8 mouse cellular contexts compared by ENCODE assay signal in genomic region chr15:97672211-97672765, GRCm38 (mm10). TPM values are rescaled to one million over a fixed set of nuclear protein-coding genes. Genes with fewer than 3 reads are reported as not detected.
DNase-seq lines count a peak whose midpoint lies in the region; ATAC-seq and TF ChIP-seq lines count a peak whose summit lies in the region.

No protein-coding gene starts in this region.

- H3K27ac ChIP-seq in heart, adult 2 months, result no peak overlapping the region
- peak overlapping the region; percentile 84 for H3K27ac ChIP-seq in hindbrain, embryonic 16.5 days (ENCODE audit: low read depth, low read length)
- H3K27ac ChIP-seq in midbrain, embryonic 10.5 days (replicated peaks), result peak overlapping the region; percentile 46; the same call in 1 of the 2 replicates

- intact Hi-C loops in heart, adult 2 months (cut with DNase I), result no loop called here

- H3K4me1 ChIP-seq in heart, adult 2 months (ENCODE audit: control insufficient read depth, insufficient read depth, low read length), result peaks cover 4% of the 10 kb centered on the region; the same call in 1 of the 2 replicates
- peaks cover 13% of the 10 kb centered on the region for H3K4me1 ChIP-seq in hindbrain, embryonic 16.5 days (ENCODE audit: control insufficient read depth, insufficient read depth, low read depth, low read length)
- H3K4me1 ChIP-seq in midbrain, embryonic 10.5 days, result peaks cover 36% of the 10 kb centered on the region

- H3K9ac ChIP-seq in heart, adult 2 months (ENCODE audit: low read depth, low read length), result no peak overlapping the region
- H3K9ac ChIP-seq in hindbrain, embryonic 16.5 days (ENCODE audit: low read depth, low read length), result 0 out of 2 replicates have a peak overlapping the region, but pooled peaks have one; percentile 13

- TF ChIP-seq POLR2A in heart, adult 2 months (IDR thresholded peaks at IDR 0.05; ENCODE audit: insufficient read depth, low read depth, low read length), result no peak

- H3K36me3 ChIP-seq in heart, adult 2 months (ENCODE audit: control insufficient read depth, insufficient read depth, low read length), result no peaks in the 10 kb centered on the region
- peaks cover 18% of the 10 kb centered on the region for H3K36me3 ChIP-seq in hindbrain, embryonic 16.5 days (ENCODE audit: control insufficient read depth, insufficient read depth, low read length)
- H3K36me3 ChIP-seq in midbrain, embryonic 10.5 days, result peaks cover 61% of the 10 kb centered on the region

- H3K4me3 ChIP-seq in heart, adult 2 months, result no peak overlapping the region
- no peak overlapping the region for H3K4me3 ChIP-seq in hindbrain, embryonic 16.5 days (ENCODE audit: low read length)
- no peak overlapping the region for H3K4me3 ChIP-seq in midbrain, embryonic 10.5 days

- H3K27me3 ChIP-seq in heart, adult 2 months (ENCODE audit: control insufficient read depth, insufficient read depth, low read length), result no peaks in the 10 kb centered on the region
- no peaks in the 10 kb centered on the region for H3K27me3 ChIP-seq in hindbrain, embryonic 16.5 days (replicated peaks; ENCODE audit: control insufficient read depth, insufficient read depth, low read length)
- H3K27me3 ChIP-seq in midbrain, embryonic 10.5 days (ENCODE audit: low read depth, poor library complexity, severe bottlenecking), result no peaks in the 10 kb centered on the region

- WGBS in heart, adult 2 months, result 79% methylated on average over 9 of the region's 9 CpGs
- WGBS in hindbrain, embryonic 16.5 days, result 29% methylated on average over 9 of the region's 9 CpGs
- WGBS in midbrain, embryonic 10.5 days, result 73% methylated on average over 9 of the region's 9 CpGs

- peak; percentile 92 for ATAC-seq in hindbrain, embryonic 16.5 days

- 0 out of 2 replicates have a peak overlapping the region, but pooled peaks have one; percentile 2 for H3K4me2 ChIP-seq in hindbrain, embryonic 16.5 days (ENCODE audit: low read length)

- DNase-seq in heart, adult 11 months, result peak; percentile 93
- DNase-seq in heart, adult 2 months, result no peak
- DNase-seq in cerebellum, postnatal 25 days, result peak; percentile 73 to 77
- no peak for DNase-seq in midbrain, embryonic 10.5 days (ENCODE audit: low spot score)
- no peak for DNase-seq in T-cell, adult 2 months (ENCODE audit: low spot score)
- DNase-seq in lung, adult 18-20 months, result no peak
- DNase-seq in ovary, postnatal 14 days (ENCODE audit: low spot score), result no peak

- H3K79me2 ChIP-seq in heart, adult 2 months (replicated peaks; ENCODE audit: control insufficient read depth, insufficient read depth, low read length), result no peaks in the 10 kb centered on the region

- no peak for TF ChIP-seq CTCF in heart, adult 2 months (IDR thresholded peaks at IDR 0.05)

- TF ChIP-seq EP300 in heart, adult 2 months (IDR thresholded peaks at IDR 0.05; ENCODE audit: insufficient read depth, low read depth, low read length), result no peak

- no peaks in the 10 kb centered on the region for H3K9me3 ChIP-seq in hindbrain, embryonic 16.5 days (ENCODE audit: control insufficient read depth, low read length)
- H3K9me3 ChIP-seq in midbrain, embryonic 10.5 days (replicated peaks), result no peaks in the 10 kb centered on the region

RNA-seq across cellular contexts. Expression of gene Rpap3, which starts 33.3 kb away (rescaled TPM):
- 10 to 100 TPM; 12.7 to 14.2 TPM for total RNA-seq in heart, adult 2 months (2021)
- polyA plus RNA-seq in heart, adult 2 months (2012; rRNA removed), result 4.4 and 7.4 TPM in 2 replicates
- 32.8 and 33.8 TPM in 2 replicates for polyA plus RNA-seq in hindbrain, embryonic 16.5 days (2015; fragmentation: Nextera tagmentation; extraction: Ambion mirVana)
- polyA plus RNA-seq in midbrain, embryonic 10.5 days (2016; fragmentation: Nextera tagmentation; extraction: Ambion mirVana), result 40.4 and 41.7 TPM in 2 replicates

RNA-seq across cellular contexts. Expression of gene Endou, which starts 58.9 kb away (rescaled TPM):
- total RNA-seq in heart, adult 2 months (2021), result 1 to 10 TPM; 1.1 to 1.2 TPM
- polyA plus RNA-seq in heart, adult 2 months (2012; rRNA removed), result 2.4 TPM in 2 replicates
- 0.14 and 0.41 TPM in 2 replicates for polyA plus RNA-seq in hindbrain, embryonic 16.5 days (2015; fragmentation: Nextera tagmentation; extraction: Ambion mirVana)
- polyA plus RNA-seq in midbrain, embryonic 10.5 days (2016; fragmentation: Nextera tagmentation; extraction: Ambion mirVana), result 0.12 and 0.26 TPM in 2 replicates

Comparison
In these comparisons a context has a peak if more than half of its experiments do, and no peak if none do; other contexts are left out.
1. DNase-seq: peak in heart, adult 11 months (single experiment) and cerebellum, postnatal 25 days (2 of 2); none in heart, adult 2 months (0 of 2), midbrain, embryonic 10.5 days (single experiment), T-cell, adult 2 months (single experiment), lung, adult 18-20 months (0 of 2) and ovary, postnatal 14 days (single experiment).